Mouse (Mus musculus): ENCODE measurements at regions not wholly inside any gene's neighbourhood (a gene's known extent, or its start where the extent isn't known, plus 50 kb on each side); places are given as distances from the start of the nearest gene placed in this dataset.

DNA sequence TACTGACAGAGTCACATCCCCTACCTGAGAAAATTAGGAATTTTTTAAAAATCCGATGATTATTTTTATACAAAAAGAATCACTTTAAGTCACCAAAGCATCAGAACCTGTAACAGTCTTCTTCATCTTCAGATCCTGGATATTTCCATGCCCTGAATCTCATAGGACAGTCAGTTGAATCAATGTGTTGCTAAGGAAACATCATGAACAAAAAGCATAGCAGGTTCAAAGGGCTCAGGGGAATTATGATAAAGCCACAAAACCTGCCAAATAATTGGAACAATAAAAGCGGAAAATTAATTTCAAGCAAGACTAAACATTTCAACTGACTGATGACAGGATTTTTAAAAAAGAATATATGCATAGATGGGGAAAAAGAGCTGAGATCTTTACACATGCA, 393.9 kb downstream of the Bckdhb start:
- no peak for TF ChIP-seq TAL1 (conservative IDR thresholded peaks at IDR 0.05; ENCODE audit: low read depth, low read length)
- TF ChIP-seq GATA1 (IDR thresholded peaks at IDR 0.05; ENCODE audit: borderline replicate concordance, low read length): no peak
- no peak for TF ChIP-seq CTCF (IDR thresholded peaks at IDR 0.05; ENCODE audit: low read depth, low read length)
- TF ChIP-seq POLR2AphosphoS5 (IDR thresholded peaks at IDR 0.05; ENCODE audit: insufficient replicate concordance, low read depth, low read length): no peak
- no peak for TF ChIP-seq GATA2 (IDR thresholded peaks at IDR 0.05; ENCODE audit: borderline replicate concordance, low read depth, low read length)

Measured in G1E (cell line).